Mouse (Mus musculus): ENCODE measurements at regions not wholly inside any gene's neighbourhood (a gene's known extent, or its start where the extent isn't known, plus 50 kb on each side); places are given as distances from the start of the nearest gene placed in this dataset.

- Histone ChIP-seq H3K9me3 (ENCODE audit: control insufficient read depth) (no peaks in the 10 kb centered on the region), H3K4me3 (ENCODE audit: low read depth, low read length) (no peak overlapping the region), H3K4me2 (replicated peaks; ENCODE audit: low read depth) (no peak overlapping the region), H3K36me3 (ENCODE audit: control insufficient read depth, insufficient read depth) (no peaks in the 10 kb centered on the region), H3K4me1 (replicated peaks; ENCODE audit: control insufficient read depth, insufficient read depth, low read length) (no peaks in the 10 kb centered on the region), H3K9ac (ENCODE audit: low read depth, low read length) (no peak overlapping the region), H3K27ac (ENCODE audit: low read depth, low read length) (no peak overlapping the region), H3K27me3 (replicated peaks; ENCODE audit: control insufficient read depth, insufficient read depth, low read length) (no peaks in the 10 kb centered on the region)
- WGBS = 76% methylated on average over 5 of the region's 5 CpGs
- no peak for ATAC-seq
- TF ChIP-seq CTCF (IDR thresholded peaks at IDR 0.05; ENCODE audit: low read depth) = no peak
Observed at GRCm38 (mm10) chr9:94610600-94611337, 58.9 kb upstream of the Slc9a9 start.

GRCm38 (mm10) chr9:94613891-94614671 is 55.6 kb upstream of the Slc9a9 start:
- no peak overlapping the region for H3K4me3 ChIP-seq (ENCODE audit: low read depth, low read length)
- no peak overlapping the region for H3K9ac ChIP-seq (ENCODE audit: low read depth, low read length)
- H3K9me3 ChIP-seq (ENCODE audit: control insufficient read depth) = no peaks in the 10 kb centered on the region
- H3K27ac ChIP-seq (ENCODE audit: low read depth, low read length) = no peak overlapping the region
- H3K27me3 ChIP-seq (replicated peaks; ENCODE audit: control insufficient read depth, insufficient read depth, low read length) = no peaks in the 10 kb centered on the region
- no peak overlapping the region for H3K4me2 ChIP-seq (replicated peaks; ENCODE audit: low read depth)
- no peak for ATAC-seq
- no peaks in the 10 kb centered on the region for H3K4me1 ChIP-seq (replicated peaks; ENCODE audit: control insufficient read depth, insufficient read depth, low read length)
- no peaks in the 10 kb centered on the region for H3K36me3 ChIP-seq (ENCODE audit: control insufficient read depth, insufficient read depth)
- TF ChIP-seq CTCF (IDR thresholded peaks at IDR 0.05; ENCODE audit: low read depth) = peak; percentile 78
- 43% methylated on average over 6 of the region's 6 CpGs for WGBS

DNA sequence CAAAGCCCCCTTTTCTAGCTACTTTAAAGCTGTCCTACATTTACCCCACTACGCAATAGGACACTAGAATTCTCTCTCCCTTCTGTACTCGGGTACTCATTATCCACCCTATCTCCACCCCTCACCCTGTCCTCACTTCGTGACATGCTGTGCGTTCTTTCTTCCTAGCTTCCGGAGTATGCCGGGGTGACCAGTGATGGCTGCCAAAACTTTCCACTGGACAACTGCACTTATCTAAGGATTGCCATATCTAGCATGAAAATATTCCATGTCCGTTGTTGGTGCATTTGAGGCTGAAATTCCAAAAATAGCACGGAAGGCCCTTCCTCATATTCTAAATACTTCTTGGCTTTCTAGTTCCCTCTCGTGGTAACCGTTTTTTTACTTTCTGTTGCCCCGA is 54.5 kb upstream of the Slc9a9 start:
- 81% methylated on average over 11 of the region's 11 CpGs for WGBS
- ATAC-seq = no peak
- Histone ChIP-seq H3K27ac (ENCODE audit: low read depth, low read length) (no peak overlapping the region), H3K9me3 (ENCODE audit: control insufficient read depth) (no peaks in the 10 kb centered on the region), H3K4me1 (replicated peaks; ENCODE audit: control insufficient read depth, insufficient read depth, low read length) (no peaks in the 10 kb centered on the region), H3K4me2 (replicated peaks; ENCODE audit: low read depth) (no peak overlapping the region), H3K27me3 (replicated peaks; ENCODE audit: control insufficient read depth, insufficient read depth, low read length) (no peaks in the 10 kb centered on the region), H3K36me3 (ENCODE audit: control insufficient read depth, insufficient read depth) (no peaks in the 10 kb centered on the region), H3K4me3 (ENCODE audit: low read depth, low read length) (no peak overlapping the region), H3K9ac (ENCODE audit: low read depth, low read length) (no peak overlapping the region)
- no peak for TF ChIP-seq CTCF (IDR thresholded peaks at IDR 0.05; ENCODE audit: low read depth)

DNA sequence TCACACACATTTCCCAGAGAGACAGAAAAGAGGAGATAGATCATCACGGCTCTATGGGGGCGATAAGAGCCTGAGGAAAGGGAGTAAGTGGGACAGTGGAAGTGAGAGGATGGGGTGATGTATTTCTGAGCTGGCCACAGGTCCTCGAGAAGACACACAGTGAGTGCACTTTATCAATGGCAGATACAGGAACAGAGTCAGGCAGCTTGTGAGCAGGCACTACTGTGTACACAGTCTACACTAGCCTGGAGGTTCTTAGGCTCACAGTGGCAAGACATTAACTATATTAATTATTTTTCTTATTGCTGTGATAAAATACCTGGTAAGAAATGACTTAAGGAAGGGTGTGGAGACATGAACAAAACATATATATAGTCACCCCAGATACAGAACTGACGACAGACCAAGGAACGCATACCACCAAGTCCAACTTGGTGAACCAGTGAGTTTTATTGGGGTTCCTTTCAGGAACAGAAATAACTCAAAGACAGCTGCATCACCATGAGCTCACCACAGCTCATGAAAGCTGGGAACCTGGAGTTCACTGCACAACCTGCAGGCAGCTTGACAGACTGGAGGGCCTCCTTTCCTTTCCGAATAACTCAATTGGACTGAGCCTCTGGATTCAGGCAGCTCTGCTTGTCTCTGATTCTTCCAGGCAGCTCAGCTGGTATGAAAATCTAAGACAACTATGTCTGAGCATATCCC is 51.5 kb upstream of the Slc9a9 start:
- Histone ChIP-seq H3K36me3 (ENCODE audit: control insufficient read depth, insufficient read depth) (no peaks in the 10 kb centered on the region), H3K9ac (ENCODE audit: low read depth, low read length) (no peak overlapping the region), H3K4me1 (replicated peaks; ENCODE audit: control insufficient read depth, insufficient read depth, low read length) (no peaks in the 10 kb centered on the region), H3K4me2 (replicated peaks; ENCODE audit: low read depth) (no peak overlapping the region), H3K27ac (ENCODE audit: low read depth, low read length) (no peak overlapping the region), H3K9me3 (ENCODE audit: control insufficient read depth) (no peaks in the 10 kb centered on the region), H3K27me3 (replicated peaks; ENCODE audit: control insufficient read depth, insufficient read depth, low read length) (no peaks in the 10 kb centered on the region), H3K4me3 (ENCODE audit: low read depth, low read length) (no peak overlapping the region)
- no peak for TF ChIP-seq CTCF (IDR thresholded peaks at IDR 0.05; ENCODE audit: low read depth)
- no peak for ATAC-seq
- 72% methylated on average over 6 of the region's 6 CpGs for WGBS

Data from intestine, postnatal 0 days (tissue).